Mouse (Mus musculus) intestine, embryonic 16.5 days (tissue): ENCODE results near the gene Tagln2. TPM values are rescaled to one million over a fixed set of nuclear protein-coding genes. Genes with fewer than 3 reads are reported as not detected.

Experiments used
- ATAC-seq: fragments of 200-750 bp; cut with Nextera tagmentation; 2 replicates; pipeline ENCODE4 v1.8.0; 2017; ENCODE audit warnings: moderate TSS enrichment, moderate library complexity
- H3K27ac ChIP-seq: fragments of 300-500 bp; sonication (generic); 2 replicates; pipeline ENCODE4 v1.5.1; 2014; ENCODE audit warnings: mild to moderate bottlenecking, low read length
- H3K27me3 ChIP-seq: fragments of 300-500 bp; sonication (generic); replicated peaks from 2 replicates; pipeline ENCODE4 v1.6.1; 2014; ENCODE audit warnings: low read length, control low read depth, mixed read lengths; ENCODE audit not compliant: control insufficient read depth, insufficient read depth
- H3K36me3 ChIP-seq: fragments of 300-500 bp; sonication (generic); 2 replicates; pipeline ENCODE4 v1.6.1; 2014; ENCODE audit warnings: low read length, control low read depth; ENCODE audit not compliant: control insufficient read depth, insufficient read depth
- H3K4me1 ChIP-seq: fragments of 300-500 bp; sonication (generic); 2 replicates; pipeline ENCODE4 v1.6.1; 2014; ENCODE audit warnings: low read length, control low read depth, mixed read lengths; ENCODE audit not compliant: control insufficient read depth, insufficient read depth
- H3K4me2 ChIP-seq: fragments of 300-500 bp; sonication (generic); 2 replicates; pipeline ENCODE4 v1.6.1; 2014; ENCODE audit warnings: low read depth, low read length, control low read depth
- H3K4me3 ChIP-seq: fragments of 300-500 bp; sonication (generic); 2 replicates; pipeline ENCODE4 v1.5.1; 2014; ENCODE audit warnings: mild to moderate bottlenecking, low read length
- H3K9ac ChIP-seq: fragments of 300-500 bp; sonication (generic); 2 replicates; pipeline ENCODE4 v1.6.1; 2014; ENCODE audit warnings: low read depth, low read length
- H3K9me3 ChIP-seq: fragments of 300-500 bp; sonication (generic); 2 replicates; pipeline ENCODE4 v1.6.1; 2016; ENCODE audit warnings: low read length, control low read depth; ENCODE audit not compliant: control insufficient read depth
- WGBS: fragments of 180-500 bp; shearing (Covaris S2); extraction: QIAGEN DNeasy Blood & Tissue Kit; methylation state at CpG from one replicate; pipeline ENCODE4 v1.1.7; 2014; 5-methylcytosine and 5-hydroxymethylcytosine counted together
- polyA plus RNA-seq: library from polyadenylated mRNA; unstranded; fragments of >200 nt; fragmentation: Nextera tagmentation; extraction: Ambion mirVana; gene quantifications from 2 replicates; pipeline ENCODE4 v1.2.1, GENCODE M21; 2015

Gene Tagln2
- polyA plus RNA-seq, 1 experiment from 2014 or later, result 470 TPM

- 5% methylated on average over 7 of the region's 7 CpGs for WGBS
- Histone ChIP-seq H3K9ac (no peak overlapping the region), H3K4me1 (peaks cover 17% of the 10 kb centered on the region), H3K4me3 (no peak overlapping the region), H3K4me2 (no peak overlapping the region), H3K9me3 (no peaks in the 10 kb centered on the region), H3K36me3 (no peaks in the 10 kb centered on the region), H3K27ac (no peak overlapping the region), H3K27me3 (no peaks in the 10 kb centered on the region)
- ATAC-seq, result peak; percentile 72
Observed at GRCm38 (mm10) chr1:172528701-172529100, 28.9 kb downstream of the Tagln2 start.

GRCm38 (mm10) chr1:172530544-172531220 lies 30.8 kb downstream of the Tagln2 start:
- H3K27me3 ChIP-seq, result no peaks in the 10 kb centered on the region
- H3K4me1 ChIP-seq, result peaks cover 9% of the 10 kb centered on the region; the same call in 1 of the 2 replicates
- H3K4me2 ChIP-seq, result no peak overlapping the region
- no peaks in the 10 kb centered on the region for H3K9me3 ChIP-seq
- 27% methylated on average over 8 of the region's 8 CpGs for WGBS
- H3K9ac ChIP-seq, result no peak overlapping the region
- H3K4me3 ChIP-seq, result no peak overlapping the region
- no peak overlapping the region for H3K27ac ChIP-seq
- ATAC-seq, result peak; percentile 22; the same call in 1 of the 2 replicates
- no peaks in the 10 kb centered on the region for H3K36me3 ChIP-seq

- H3K27me3 ChIP-seq, result no peaks in the 10 kb centered on the region
- H3K9me3 ChIP-seq, result no peaks in the 10 kb centered on the region
- H3K4me1 ChIP-seq, result peaks cover 9% of the 10 kb centered on the region; the same call in 1 of the 2 replicates
- H3K4me3 ChIP-seq, result peak overlapping the region; percentile 28; the same call in 1 of the 2 replicates
- peak overlapping the region; percentile 51 for H3K4me2 ChIP-seq
- peak; percentile 84 for ATAC-seq
- H3K9ac ChIP-seq, result no peak overlapping the region
- WGBS, result 1% methylated on average over 13 of the region's 13 CpGs
- no peak overlapping the region for H3K27ac ChIP-seq
- no peaks in the 10 kb centered on the region for H3K36me3 ChIP-seq
Observed at GRCm38 (mm10) chr1:172532551-172532950, 32.7 kb downstream of the Tagln2 start.

- Histone ChIP-seq H3K27ac (no peak overlapping the region), H3K27me3 (no peaks in the 10 kb centered on the region), H3K4me2 (no peak overlapping the region), H3K4me1 (peaks cover 9% of the 10 kb centered on the region; the same call in 1 of the 2 replicates), H3K4me3 (no peak overlapping the region), H3K9me3 (no peaks in the 10 kb centered on the region), H3K9ac (no peak overlapping the region), H3K36me3 (no peaks in the 10 kb centered on the region)
- no peak for ATAC-seq
- WGBS, result 84% methylated on average over 16 of the region's 16 CpGs
Observed at GRCm38 (mm10) chr1:172535116-172535515, 35.3 kb downstream of the Tagln2 start.

GRCm38 (mm10) chr1:172539827-172540226 lies 40.0 kb downstream of the Tagln2 start:
- Histone ChIP-seq H3K9me3 (no peaks in the 10 kb centered on the region), H3K27ac (no peak overlapping the region), H3K9ac (no peak overlapping the region), H3K4me2 (no peak overlapping the region), H3K36me3 (no peaks in the 10 kb centered on the region), H3K4me1 (no peaks in the 10 kb centered on the region), H3K27me3 (no peaks in the 10 kb centered on the region), H3K4me3 (no peak overlapping the region)
- ATAC-seq, result no peak; the same call in 1 of the 2 replicates
- 61% methylated on average over 6 of the region's 6 CpGs for WGBS

GRCm38 (mm10) chr1:172540283-172540820 lies 40.5 kb downstream of the Tagln2 start:
- WGBS, result 63% methylated on average over 11 of the region's 11 CpGs
- ATAC-seq, result no peak

GRCm38 (mm10) chr1:172546062-172546461 lies 46.2 kb downstream of the Tagln2 start:
- Histone ChIP-seq H3K4me3 (no peak overlapping the region), H3K9me3 (no peaks in the 10 kb centered on the region), H3K9ac (no peak overlapping the region), H3K27me3 (no peaks in the 10 kb centered on the region), H3K27ac (no peak overlapping the region), H3K4me1 (peaks cover 10% of the 10 kb centered on the region), H3K36me3 (no peaks in the 10 kb centered on the region), H3K4me2 (no peak overlapping the region)
- no peak for ATAC-seq
- 81% methylated on average over 4 of the region's 4 CpGs for WGBS

More at GRCm38 (mm10) chr1:172540283-172540820, 40.5 kb downstream of the Tagln2 start:
- H3K4me2 ChIP-seq, result no peak overlapping the region
- H3K9ac ChIP-seq, result no peak overlapping the region
- no peak overlapping the region for H3K27ac ChIP-seq
- H3K36me3 ChIP-seq, result no peaks in the 10 kb centered on the region
- H3K4me1 ChIP-seq, result no peaks in the 10 kb centered on the region
- no peaks in the 10 kb centered on the region for H3K9me3 ChIP-seq
- H3K4me3 ChIP-seq, result no peak overlapping the region
- no peaks in the 10 kb centered on the region for H3K27me3 ChIP-seq

GRCm38 (mm10) chr1:172548501-172548900 lies 48.7 kb downstream of the Tagln2 start:
- WGBS, result 55% methylated on average over 7 of the region's 7 CpGs

GRCm38 (mm10) chr1:172549314-172549713 lies 49.5 kb downstream of the Tagln2 start:
- H3K9me3 ChIP-seq, result no peaks in the 10 kb centered on the region
- no peaks in the 10 kb centered on the region for H3K36me3 ChIP-seq
- H3K9ac ChIP-seq, result 0 out of 2 replicates have a peak overlapping the region, but pooled peaks have one; percentile 4
- 0 out of 2 replicates have a peak, but pooled peaks have one; percentile 16 for ATAC-seq
- 25% methylated on average over 2 of the region's 2 CpGs for WGBS
- H3K27me3 ChIP-seq, result no peaks in the 10 kb centered on the region
- H3K4me2 ChIP-seq, result peak overlapping the region; percentile 64
- H3K4me1 ChIP-seq, result peaks cover 10% of the 10 kb centered on the region
- H3K4me3 ChIP-seq, result peak overlapping the region; percentile 55
- no peak overlapping the region for H3K27ac ChIP-seq

More at GRCm38 (mm10) chr1:172548501-172548900, 48.7 kb downstream of the Tagln2 start:
- peaks cover 10% of the 10 kb centered on the region for H3K4me1 ChIP-seq
- no peaks in the 10 kb centered on the region for H3K36me3 ChIP-seq
- H3K27me3 ChIP-seq, result no peaks in the 10 kb centered on the region
- H3K9ac ChIP-seq, result no peak overlapping the region
- H3K27ac ChIP-seq, result no peak overlapping the region
- H3K9me3 ChIP-seq, result no peaks in the 10 kb centered on the region
- no peak for ATAC-seq
- no peak overlapping the region for H3K4me2 ChIP-seq
- H3K4me3 ChIP-seq, result no peak overlapping the region
